Mouse (Mus musculus): ENCODE data around the gene Fgfbp1.

DNA sequence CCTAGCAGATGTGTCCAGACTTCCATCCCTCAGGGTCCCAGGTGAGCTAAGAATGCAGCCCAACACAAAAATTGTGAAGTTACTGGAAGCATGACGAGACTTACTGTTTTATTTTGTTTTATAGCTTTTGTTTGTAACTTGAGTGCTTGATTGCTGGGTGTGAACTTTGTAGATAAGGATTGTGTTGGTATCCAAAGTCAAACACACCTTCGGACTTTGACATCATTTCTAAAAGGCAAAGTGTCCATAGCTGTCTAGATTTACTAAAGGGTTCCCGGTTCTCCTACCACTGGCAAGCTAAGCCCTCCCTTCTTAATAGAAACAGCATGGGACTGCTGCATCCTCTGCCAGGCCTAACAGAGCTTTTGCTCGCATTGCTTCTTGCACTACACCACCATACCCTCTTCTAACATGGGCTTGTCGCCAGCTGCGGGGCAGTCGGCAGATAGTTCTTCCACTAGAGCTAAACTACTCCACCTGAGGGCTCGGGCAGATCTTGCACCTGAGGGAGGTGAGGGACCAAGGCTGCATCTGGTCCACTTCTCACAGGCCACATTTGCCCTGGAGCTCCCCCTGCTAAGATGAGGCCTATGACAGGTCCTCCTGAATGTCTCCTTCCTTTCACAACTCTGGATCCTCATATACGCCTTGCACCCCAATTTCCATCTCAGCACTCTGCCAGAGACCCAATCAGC, 16.9 kb upstream of the Fgfbp1 start:
- no peak for TF ChIP-seq CTCF (IDR thresholded peaks at IDR 0.05; ENCODE audit: insufficient read depth, low read length)
- no peak for TF ChIP-seq POLR2A (IDR thresholded peaks at IDR 0.05; ENCODE audit: borderline replicate concordance, extremely low read depth, low read depth, low read length)
